Mouse (Mus musculus) kidney, embryonic 16.5 days (tissue): ENCODE results near the gene Fbxl18. TPM values are rescaled to one million over a fixed set of nuclear protein-coding genes. Genes with fewer than 3 reads are reported as not detected.

Experiments used
- ATAC-seq: fragments of 200-750 bp; cut with Nextera tagmentation; 2 replicates; pipeline ENCODE4 v1.8.0; 2017; ENCODE audit warnings: moderate TSS enrichment; ENCODE audit not compliant: low FRiP score, low TSS enrichment
- H3K27ac ChIP-seq: fragments of 300-500 bp; sonication (generic); 2 replicates; pipeline ENCODE4 v1.5.1; 2014; ENCODE audit warnings: low read length
- H3K27me3 ChIP-seq: fragments of 300-500 bp; sonication (generic); 2 replicates; pipeline ENCODE4 v1.6.1; 2014; ENCODE audit warnings: low read length, control low read depth, mixed read lengths; ENCODE audit not compliant: insufficient read depth
- H3K36me3 ChIP-seq: fragments of 300-500 bp; sonication (generic); 2 replicates; pipeline ENCODE4 v1.6.1; 2014; ENCODE audit warnings: low read length, control low read depth, mixed read lengths; ENCODE audit not compliant: insufficient read depth
- H3K4me1 ChIP-seq: fragments of 300-500 bp; sonication (generic); 2 replicates; pipeline ENCODE4 v1.6.1; 2014; ENCODE audit warnings: low read length, control low read depth, mixed read lengths; ENCODE audit not compliant: insufficient read depth
- H3K4me2 ChIP-seq: fragments of 300-500 bp; sonication (generic); replicated peaks from 2 replicates; pipeline ENCODE4 v1.6.1; 2014; ENCODE audit warnings: low read depth, low read length
- H3K4me3 ChIP-seq: fragments of 300-500 bp; sonication (generic); 2 replicates; pipeline ENCODE4 v1.5.1; 2014; ENCODE audit warnings: mild to moderate bottlenecking, low read length
- H3K9ac ChIP-seq: fragments of 300-500 bp; sonication (generic); replicated peaks from 2 replicates; pipeline ENCODE4 v1.6.1; 2014; ENCODE audit warnings: low read length
- H3K9me3 ChIP-seq: fragments of 300-500 bp; sonication (generic); 2 replicates; pipeline ENCODE4 v1.6.1; 2016; ENCODE audit warnings: low read length, control low read depth
- WGBS: fragments of 180-500 bp; shearing (Covaris S2); extraction: QIAGEN DNeasy Blood & Tissue Kit; methylation state at CpG from one replicate; pipeline ENCODE4 v1.1.7; 2014; 5-methylcytosine and 5-hydroxymethylcytosine counted together
- polyA plus RNA-seq: library from polyadenylated mRNA; unstranded; fragments of >200 nt; fragmentation: Nextera tagmentation; extraction: Ambion mirVana; gene quantifications from 2 replicates; pipeline ENCODE4 v1.2.1, GENCODE M21; 2015

Fbxl18 gene
- polyA plus RNA-seq, 1 experiment from 2014 or later: 14.0 TPM

- no peaks in the 10 kb centered on the region for H3K36me3 ChIP-seq
- H3K4me3 ChIP-seq: peak overlapping the region; percentile 49
- no peaks in the 10 kb centered on the region for H3K27me3 ChIP-seq
- H3K4me1 ChIP-seq: peaks cover 20% of the 10 kb centered on the region
- ATAC-seq: peak; percentile 40; the same call in 1 of the 2 replicates
- 4% methylated on average over 29 of the region's 35 CpGs for WGBS
- H3K4me2 ChIP-seq: peak overlapping the region; percentile 66
- H3K27ac ChIP-seq: peak overlapping the region; percentile 82
- no peaks in the 10 kb centered on the region for H3K9me3 ChIP-seq
- peak overlapping the region; percentile 71 for H3K9ac ChIP-seq
These were observed 33.7 kb upstream of the Fbxl18 start for GRCm38 (mm10) chr5:142928749-142929399.

DNA sequence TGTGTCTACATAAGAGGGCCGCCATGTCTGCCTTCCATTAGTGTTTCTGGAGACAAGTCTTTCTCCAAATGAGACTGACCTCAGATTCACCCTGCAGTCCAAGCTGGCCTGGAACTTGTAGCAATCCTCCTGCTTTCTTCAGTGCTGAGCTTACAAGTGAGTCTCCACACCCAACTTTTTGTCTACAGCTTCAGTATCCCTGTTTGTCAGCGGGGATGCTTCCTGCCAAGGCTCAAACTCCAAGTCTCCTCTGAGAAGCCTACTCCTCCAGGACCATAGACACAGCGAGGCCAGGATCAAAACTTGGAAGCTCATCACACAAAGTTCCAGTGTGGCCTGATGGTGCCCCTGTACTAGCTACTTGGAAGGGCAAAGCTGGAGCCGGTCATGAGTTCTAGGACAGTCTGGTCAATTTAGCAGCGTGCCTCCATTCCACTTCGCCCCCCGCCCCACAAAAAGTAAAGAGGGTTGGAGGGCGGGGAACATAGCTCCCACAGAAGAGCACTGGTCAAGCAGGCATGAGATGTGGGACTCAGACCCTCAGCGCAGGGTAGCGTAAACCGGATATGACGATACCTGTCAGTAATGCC lies 32.2 kb upstream of the Fbxl18 start:
- WGBS: 91% methylated on average over 12 of the region's 12 CpGs
- no peaks in the 10 kb centered on the region for H3K36me3 ChIP-seq
- no peaks in the 10 kb centered on the region for H3K27me3 ChIP-seq
- H3K27ac ChIP-seq: peak overlapping the region; percentile 79
- no peak overlapping the region for H3K9ac ChIP-seq
- no peaks in the 10 kb centered on the region for H3K9me3 ChIP-seq
- no peak for ATAC-seq
- H3K4me2 ChIP-seq: no peak overlapping the region
- H3K4me1 ChIP-seq: peaks cover 20% of the 10 kb centered on the region
- H3K4me3 ChIP-seq: no peak overlapping the region

- no peak for ATAC-seq
- H3K9ac ChIP-seq: peak overlapping the region; percentile 42
- peak overlapping the region; percentile 28; the same call in 1 of the 2 replicates for H3K4me2 ChIP-seq
- no peaks in the 10 kb centered on the region for H3K36me3 ChIP-seq
- H3K27me3 ChIP-seq: no peaks in the 10 kb centered on the region
- H3K27ac ChIP-seq: peak overlapping the region; percentile 79
- H3K9me3 ChIP-seq: no peaks in the 10 kb centered on the region
- peaks cover 20% of the 10 kb centered on the region for H3K4me1 ChIP-seq
- H3K4me3 ChIP-seq: no peak overlapping the region
- 35% methylated on average over 3 of the region's 3 CpGs for WGBS
These were observed 31.7 kb upstream of the Fbxl18 start for GRCm38 (mm10) chr5:142926940-142927228.

DNA sequence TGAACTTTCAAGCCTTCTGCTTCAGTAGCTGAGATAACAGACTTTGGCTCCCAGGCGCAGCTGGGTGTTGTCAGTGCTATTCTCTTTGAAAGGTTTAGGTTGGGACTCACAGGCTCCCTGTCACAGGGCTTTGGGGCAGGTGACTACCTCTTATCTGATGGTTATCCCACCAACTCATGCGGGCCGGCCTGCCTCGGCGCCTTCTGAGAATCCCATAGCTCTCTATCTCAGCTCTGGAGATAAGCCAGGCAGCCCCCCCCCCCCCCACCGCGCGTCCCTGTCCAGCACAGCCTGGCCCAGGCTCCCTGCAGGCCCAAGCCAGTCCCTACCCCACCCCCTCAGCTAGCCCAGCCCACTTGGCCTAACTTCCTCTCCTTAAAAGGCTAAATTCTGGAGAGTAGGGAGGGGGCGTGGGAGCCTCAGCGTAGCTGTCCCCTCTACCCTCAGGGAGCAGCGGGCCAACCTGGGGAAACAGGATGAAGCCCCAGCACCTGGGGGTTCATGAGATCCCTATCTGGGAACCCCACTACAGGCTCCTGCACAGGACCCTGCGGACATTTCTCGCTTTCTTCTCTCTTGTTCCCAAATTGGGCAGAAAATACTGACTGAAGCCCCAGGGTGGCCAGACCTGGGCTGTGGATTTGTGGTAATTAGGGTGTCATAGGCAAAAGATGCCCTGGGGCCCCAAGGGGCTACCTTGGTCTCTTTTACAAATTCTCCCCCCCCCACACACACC lies 31.2 kb upstream of the Fbxl18 start:
- Histone ChIP-seq H3K9me3 (no peaks in the 10 kb centered on the region), H3K27ac (peak overlapping the region; percentile 79), H3K4me2 (peak overlapping the region; percentile 28; the same call in 1 of the 2 replicates), H3K36me3 (no peaks in the 10 kb centered on the region), H3K4me1 (peaks cover 20% of the 10 kb centered on the region), H3K27me3 (no peaks in the 10 kb centered on the region), H3K9ac (peak overlapping the region; percentile 42), H3K4me3 (no peak overlapping the region)
- 19% methylated on average over 13 of the region's 13 CpGs for WGBS
- ATAC-seq: peak; percentile 84

DNA sequence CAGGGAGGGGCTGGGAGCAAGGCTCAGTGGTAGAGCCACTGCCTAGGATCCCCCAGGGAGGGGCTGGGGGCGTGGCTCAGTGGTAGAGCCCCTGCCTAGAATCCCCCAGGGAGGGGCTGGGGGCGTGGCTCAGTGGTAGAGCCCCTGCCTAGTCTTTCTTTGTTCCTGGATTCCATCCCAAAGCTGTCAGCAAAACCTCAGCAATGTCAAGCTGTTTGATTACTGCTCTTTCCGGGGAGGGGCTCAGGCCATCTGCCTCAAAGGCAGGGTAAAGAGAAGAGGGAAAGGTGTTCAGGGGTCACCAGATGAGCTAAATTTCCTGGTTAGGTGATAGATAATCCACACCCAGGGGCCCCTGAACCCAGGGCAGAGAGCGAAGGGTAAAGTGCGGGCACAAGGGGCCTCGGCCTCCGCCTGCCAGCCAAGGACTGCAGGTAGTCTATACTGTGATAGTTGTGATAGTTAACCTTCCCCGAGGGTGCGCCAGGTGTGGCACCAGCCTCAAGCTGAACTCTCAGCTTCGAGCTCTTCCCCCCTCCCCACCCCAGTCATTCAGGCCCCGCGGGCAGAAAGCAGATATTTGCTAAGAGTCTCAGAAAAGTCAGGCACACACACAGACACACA lies 29.2 kb upstream of the Fbxl18 start:
- H3K27ac ChIP-seq: no peak overlapping the region
- H3K9me3 ChIP-seq: no peaks in the 10 kb centered on the region
- H3K36me3 ChIP-seq: no peaks in the 10 kb centered on the region
- 78% methylated on average over 12 of the region's 12 CpGs for WGBS
- no peak overlapping the region for H3K9ac ChIP-seq
- no peak for ATAC-seq
- peaks cover 28% of the 10 kb centered on the region for H3K4me1 ChIP-seq
- no peak overlapping the region for H3K4me3 ChIP-seq
- H3K27me3 ChIP-seq: no peaks in the 10 kb centered on the region
- H3K4me2 ChIP-seq: no peak overlapping the region

- Histone ChIP-seq H3K4me2 (no peak overlapping the region), H3K27me3 (no peaks in the 10 kb centered on the region), H3K9me3 (no peaks in the 10 kb centered on the region), H3K4me3 (no peak overlapping the region), H3K36me3 (no peaks in the 10 kb centered on the region), H3K9ac (no peak overlapping the region), H3K4me1 (peaks cover 25% of the 10 kb centered on the region), H3K27ac (no peak overlapping the region)
- 81% methylated on average over 3 of the region's 3 CpGs for WGBS
- ATAC-seq: no peak
These were observed 28.6 kb upstream of the Fbxl18 start for GRCm38 (mm10) chr5:142923781-142924180.

DNA sequence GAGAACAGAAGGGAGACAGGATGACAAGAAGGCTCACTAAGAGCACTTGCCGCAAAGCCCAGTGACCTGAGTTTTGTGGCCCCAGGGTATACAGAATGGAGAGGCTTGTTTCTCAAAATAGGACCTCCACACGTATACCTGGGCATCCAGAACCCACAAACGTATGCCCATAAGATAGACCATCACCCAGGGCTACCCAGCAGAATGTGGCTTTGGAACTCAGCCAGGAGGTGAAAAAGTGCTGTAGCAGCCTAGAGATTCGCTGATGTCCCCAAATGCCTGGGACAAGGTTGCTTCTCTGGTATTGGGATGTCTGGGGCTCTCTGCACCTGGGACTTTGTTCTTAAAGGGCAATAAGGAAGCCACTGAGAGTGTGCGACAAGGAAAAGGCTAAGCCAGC lies 27.0 kb upstream of the Fbxl18 start:
- no peak for ATAC-seq
- no peak overlapping the region for H3K4me3 ChIP-seq
- WGBS: 80% methylated on average over 5 of the region's 5 CpGs
- peaks cover 3% of the 10 kb centered on the region; the same call in 1 of the 2 replicates for H3K9me3 ChIP-seq
- H3K4me2 ChIP-seq: no peak overlapping the region
- no peaks in the 10 kb centered on the region for H3K27me3 ChIP-seq
- no peak overlapping the region for H3K9ac ChIP-seq
- H3K27ac ChIP-seq: no peak overlapping the region
- H3K36me3 ChIP-seq: no peaks in the 10 kb centered on the region
- H3K4me1 ChIP-seq: peaks cover 22% of the 10 kb centered on the region

GRCm38 (mm10) chr5:142921074-142921459 lies 25.8 kb upstream of the Fbxl18 start:
- H3K27ac ChIP-seq: peak overlapping the region; percentile 63; the same call in 1 of the 2 replicates
- no peak overlapping the region for H3K4me2 ChIP-seq
- peaks cover 3% of the 10 kb centered on the region; the same call in 1 of the 2 replicates for H3K9me3 ChIP-seq
- H3K4me1 ChIP-seq: peaks cover 12% of the 10 kb centered on the region
- ATAC-seq: no peak
- WGBS: 61% methylated on average over 6 of the region's 6 CpGs
- no peaks in the 10 kb centered on the region for H3K27me3 ChIP-seq
- no peaks in the 10 kb centered on the region for H3K36me3 ChIP-seq
- no peak overlapping the region for H3K4me3 ChIP-seq
- H3K9ac ChIP-seq: no peak overlapping the region

DNA sequence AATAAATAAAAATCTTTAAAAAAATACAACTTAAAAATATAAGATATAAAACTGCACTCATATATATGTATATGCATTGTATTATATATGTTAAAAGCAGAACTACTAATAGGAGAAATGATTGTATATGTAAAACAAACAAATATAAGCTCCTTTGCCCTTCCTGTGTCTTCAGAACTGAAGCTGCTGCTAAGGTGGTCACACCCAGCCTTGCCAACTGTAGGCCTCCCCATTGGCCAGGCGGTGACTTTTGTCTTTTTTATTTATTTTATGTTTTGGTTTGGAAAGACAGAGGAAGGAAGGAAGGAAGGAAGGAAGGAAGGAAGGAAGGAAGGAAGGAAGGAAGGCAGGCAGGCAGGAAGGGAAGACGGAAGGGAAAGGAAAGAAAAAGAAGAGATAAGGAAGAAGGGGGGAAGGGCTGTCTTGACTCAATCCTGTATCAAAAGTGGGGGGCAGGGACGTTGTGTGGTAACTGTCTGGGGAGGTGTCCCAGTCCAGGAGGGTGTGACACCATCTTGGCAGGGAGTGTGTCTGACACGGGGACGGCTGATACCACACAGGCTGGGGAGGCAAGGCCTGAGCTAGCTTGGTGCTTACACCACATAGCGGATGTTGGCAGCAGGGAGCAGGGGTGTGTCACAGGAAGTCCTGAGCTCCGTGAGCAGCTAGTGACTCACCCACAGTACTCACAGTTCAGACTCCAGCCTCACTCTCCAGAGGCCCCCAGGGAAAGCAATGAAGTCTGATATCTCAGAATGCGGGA lies 25.3 kb upstream of the Fbxl18 start:
- H3K4me2 ChIP-seq: no peak overlapping the region
- 38% methylated on average over 8 of the region's 8 CpGs for WGBS
- no peak overlapping the region for H3K4me3 ChIP-seq
- peak; percentile 90 for ATAC-seq
- peaks cover 3% of the 10 kb centered on the region; the same call in 1 of the 2 replicates for H3K9me3 ChIP-seq
- no peaks in the 10 kb centered on the region for H3K36me3 ChIP-seq
- H3K27ac ChIP-seq: peak overlapping the region; percentile 63; the same call in 1 of the 2 replicates
- H3K27me3 ChIP-seq: no peaks in the 10 kb centered on the region
- H3K9ac ChIP-seq: no peak overlapping the region
- peaks cover 8% of the 10 kb centered on the region for H3K4me1 ChIP-seq
